Mouse (Mus musculus): ENCODE measurements around the gene Kdelr2. TPM values are rescaled to one million over a fixed set of nuclear protein-coding genes. Genes with fewer than 3 reads are reported as not detected.

Kdelr2 gene
- polyA plus RNA-seq (2017; shearing (Covaris generic)) = 26.5 TPM

GRCm38 (mm10) chr5:143403221-143404147, at the start of gene Kdelr2:
Gene Kdelr2, plus strand, starts transcription at chr5:143403838.

GRCm38 (mm10) chr5:143356686-143357388, 46.8 kb upstream of the Kdelr2 start, which contains the start of gene Grid2ip:
Gene Grid2ip, plus strand, starts transcription at chr5:143357338.

GRCm38 (mm10) chr5:143464100-143464756, 60.6 kb downstream of the Kdelr2 start, which contains the start of gene Daglb:
Gene Daglb, plus strand, starts transcription at chr5:143464584.

Other genes starting within 250 kb of the Kdelr2 start
- gene Rbak, start 223.1 kb upstream of the Kdelr2 start, polyA plus RNA-seq (2017; shearing (Covaris generic)) = 18.4 TPM
- gene Spdye4b, start 222.8 kb upstream of the Kdelr2 start, polyA plus RNA-seq (2017; shearing (Covaris generic)) = not detected
- gene Spdye4a, start 176.9 kb upstream of the Kdelr2 start, polyA plus RNA-seq (2017; shearing (Covaris generic)) = not detected
- gene Zfp12, start 168.7 kb upstream of the Kdelr2 start, polyA plus RNA-seq (2017; shearing (Covaris generic)) = 7.7 TPM
- 0.11 TPM for gene Zfp316, start 133.8 kb upstream of the Kdelr2 start, polyA plus RNA-seq (2017; shearing (Covaris generic))
- not detected for gene Zfp853, start 110.2 kb upstream of the Kdelr2 start, polyA plus RNA-seq (2017; shearing (Covaris generic))
- gene E130309D02Rik, start 88.5 kb upstream of the Kdelr2 start, polyA plus RNA-seq (2017; shearing (Covaris generic)) = 4.3 TPM
- 118 TPM for gene Zdhhc4, start 74.6 kb upstream of the Kdelr2 start, polyA plus RNA-seq (2017; shearing (Covaris generic))
- not detected for gene Grid2ip, start 46.5 kb upstream of the Kdelr2 start, polyA plus RNA-seq (2017; shearing (Covaris generic))
- 14.8 TPM for gene Daglb, start 60.7 kb downstream of the Kdelr2 start, polyA plus RNA-seq (2017; shearing (Covaris generic))
- 20.4 TPM for gene Rac1, start 124.2 kb downstream of the Kdelr2 start, polyA plus RNA-seq (2017; shearing (Covaris generic))
- gene Cyth3, start 218.6 kb downstream of the Kdelr2 start, polyA plus RNA-seq (2017; shearing (Covaris generic)) = 67.1 TPM